Mouse (Mus musculus) neural tube, embryonic 15.5 days (tissue): ENCODE results near the gene Agpat3. TPM values are rescaled to one million over a fixed set of nuclear protein-coding genes. Genes with fewer than 3 reads are reported as not detected.

Experiments used
- ATAC-seq: fragments of 200-750 bp; cut with Nextera tagmentation; 2 replicates; pipeline ENCODE4 v1.8.0; 2017; ENCODE audit warnings: mild to moderate bottlenecking, moderate TSS enrichment, moderate library complexity; ENCODE audit not compliant: low FRiP score
- H3K27ac ChIP-seq: fragments of 300-500 bp; sonication (generic); replicated peaks from 2 replicates; pipeline ENCODE4 v1.5.1; 2015; ENCODE audit warnings: mild to moderate bottlenecking, inconsistent platforms
- H3K27me3 ChIP-seq: fragments of 300-500 bp; sonication (generic); replicated peaks from 2 replicates; pipeline ENCODE4 v1.6.1; 2015; ENCODE audit warnings: inconsistent platforms
- H3K36me3 ChIP-seq: fragments of 300-500 bp; sonication (generic); 2 replicates; pipeline ENCODE4 v1.6.1; 2015; ENCODE audit warnings: inconsistent platforms
- H3K4me1 ChIP-seq: fragments of 300-500 bp; sonication (generic); 2 replicates; pipeline ENCODE4 v1.6.1; 2015; ENCODE audit warnings: inconsistent platforms
- H3K4me2 ChIP-seq: fragments of 300-500 bp; sonication (generic); 2 replicates; pipeline ENCODE4 v1.6.1; 2015; ENCODE audit warnings: inconsistent platforms, mild to moderate bottlenecking, moderate library complexity
- H3K4me3 ChIP-seq: fragments of 300-500 bp; sonication (generic); replicated peaks from 2 replicates; pipeline ENCODE4 v1.5.1; 2015; ENCODE audit warnings: mild to moderate bottlenecking, inconsistent platforms
- H3K9ac ChIP-seq: fragments of 300-500 bp; sonication (generic); replicated peaks from 2 replicates; pipeline ENCODE4 v1.6.1; 2015; ENCODE audit warnings: mild to moderate bottlenecking, inconsistent platforms
- H3K9me3 ChIP-seq: fragments of 300-500 bp; sonication (generic); replicated peaks from 2 replicates; pipeline ENCODE4 v1.6.1; 2016; ENCODE audit warnings: inconsistent platforms
- WGBS: fragments of 180-500 bp; shearing (Covaris S2); methylation state at CpG from one replicate; pipeline ENCODE4 v1.1.7; 2015; ENCODE audit warnings: mixed read lengths; 5-methylcytosine and 5-hydroxymethylcytosine counted together
- polyA plus RNA-seq: library from polyadenylated mRNA; unstranded; fragments of >200 nt; fragmentation: Nextera tagmentation; extraction: Ambion mirVana; gene quantifications from 2 replicates; pipeline ENCODE4 v1.2.1, GENCODE M21; 2015

The Agpat3 gene
- polyA plus RNA-seq, 1 experiment from 2014 or later: 77.4 TPM

DNA sequence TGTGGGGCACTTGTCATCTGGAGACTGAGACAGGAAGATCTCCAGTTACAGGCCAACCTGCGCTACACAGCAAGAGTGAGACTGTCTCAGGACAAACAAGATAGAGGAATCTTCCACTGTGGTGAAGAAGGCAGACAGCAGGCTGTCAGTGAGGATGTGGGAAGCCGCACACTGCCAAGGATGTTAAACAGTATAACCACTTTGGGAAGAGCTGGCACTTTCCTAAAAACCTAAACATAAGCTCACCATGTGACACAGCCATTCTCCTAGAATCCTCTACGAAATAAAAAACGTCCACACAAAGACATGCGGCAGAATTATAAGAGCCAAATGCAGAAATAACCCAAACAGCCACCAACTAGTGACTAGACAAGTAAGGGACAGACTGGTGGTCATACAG lies 114.0 kb downstream of the Agpat3 start:
- H3K27ac ChIP-seq: no peak overlapping the region
- no peak for ATAC-seq
- H3K4me1 ChIP-seq: peaks cover 25% of the 10 kb centered on the region
- H3K4me3 ChIP-seq: no peak overlapping the region
- no peak overlapping the region for H3K9ac ChIP-seq
- 98% methylated on average over 5 of the region's 5 CpGs for WGBS
- no peak overlapping the region for H3K4me2 ChIP-seq
- no peaks in the 10 kb centered on the region for H3K27me3 ChIP-seq
- H3K9me3 ChIP-seq: no peaks in the 10 kb centered on the region
- no peaks in the 10 kb centered on the region for H3K36me3 ChIP-seq

DNA sequence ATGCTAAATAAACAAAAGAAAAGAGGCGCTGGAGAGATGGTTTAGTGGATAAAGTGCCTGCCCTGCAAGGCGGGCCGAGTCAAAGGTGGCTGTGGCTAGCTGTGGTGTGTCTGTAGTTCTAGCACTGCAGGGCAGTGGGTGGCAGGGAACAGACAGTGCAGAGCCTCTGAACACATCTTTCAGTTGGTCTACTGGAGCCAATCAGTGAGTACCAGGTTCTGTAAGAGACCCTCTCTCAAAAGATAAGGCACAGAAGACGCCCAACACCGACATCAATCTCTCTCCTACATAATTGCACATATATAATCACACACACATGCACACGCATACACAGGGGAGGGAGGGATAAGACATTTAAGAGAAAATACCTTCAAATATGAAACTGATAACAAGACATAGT lies 114.5 kb downstream of the Agpat3 start:
- Histone ChIP-seq H3K36me3 (no peaks in the 10 kb centered on the region), H3K4me3 (no peak overlapping the region), H3K27ac (no peak overlapping the region), H3K9me3 (no peaks in the 10 kb centered on the region), H3K4me2 (no peak overlapping the region), H3K4me1 (peaks cover 22% of the 10 kb centered on the region), H3K9ac (no peak overlapping the region), H3K27me3 (no peaks in the 10 kb centered on the region)
- 94% methylated on average over 6 of the region's 6 CpGs for WGBS
- no peak for ATAC-seq

DNA sequence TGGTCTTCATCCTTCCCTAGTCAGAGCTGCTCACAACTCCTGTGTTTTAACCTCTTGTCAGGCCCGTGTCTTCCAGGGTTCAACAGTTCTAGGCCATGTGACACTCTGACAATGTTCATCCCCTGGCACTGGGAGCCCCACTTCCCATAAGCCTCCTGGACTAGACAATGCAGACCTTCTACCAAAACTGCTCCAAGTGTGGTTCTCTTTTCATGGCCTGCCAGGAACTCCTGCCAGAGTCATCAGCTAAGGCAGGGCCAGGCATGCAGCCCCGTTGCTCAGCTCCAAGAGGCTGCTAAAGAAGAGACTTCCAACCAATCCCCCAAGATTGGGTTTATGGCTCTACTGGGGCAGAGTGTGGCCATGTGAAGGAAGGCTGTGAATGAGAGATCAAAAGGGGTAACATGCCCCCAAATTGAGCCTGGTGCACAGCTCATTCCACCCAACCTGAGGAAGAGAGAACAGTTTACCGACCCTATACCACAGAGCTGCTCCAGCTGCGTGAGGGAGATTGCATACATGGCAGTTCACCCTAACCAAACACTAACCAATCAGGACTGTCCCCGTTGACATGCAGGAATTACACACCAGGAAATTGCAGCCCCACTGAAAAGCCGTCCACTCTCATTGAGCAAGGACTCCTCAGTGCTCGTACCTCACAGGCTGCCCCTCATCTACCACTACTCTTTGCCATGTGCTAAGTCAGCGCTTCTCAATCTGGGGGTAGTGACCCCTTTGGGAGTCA lies 115.2 kb downstream of the Agpat3 start:
- Histone ChIP-seq H3K27me3 (no peaks in the 10 kb centered on the region), H3K27ac (no peak overlapping the region), H3K9ac (no peak overlapping the region), H3K36me3 (no peaks in the 10 kb centered on the region), H3K4me1 (peaks cover 22% of the 10 kb centered on the region), H3K4me2 (no peak overlapping the region), H3K4me3 (no peak overlapping the region), H3K9me3 (no peaks in the 10 kb centered on the region)
- WGBS: 63% methylated on average over 8 of the region's 8 CpGs
- peak; percentile 39; the same call in 1 of the 2 replicates for ATAC-seq

DNA sequence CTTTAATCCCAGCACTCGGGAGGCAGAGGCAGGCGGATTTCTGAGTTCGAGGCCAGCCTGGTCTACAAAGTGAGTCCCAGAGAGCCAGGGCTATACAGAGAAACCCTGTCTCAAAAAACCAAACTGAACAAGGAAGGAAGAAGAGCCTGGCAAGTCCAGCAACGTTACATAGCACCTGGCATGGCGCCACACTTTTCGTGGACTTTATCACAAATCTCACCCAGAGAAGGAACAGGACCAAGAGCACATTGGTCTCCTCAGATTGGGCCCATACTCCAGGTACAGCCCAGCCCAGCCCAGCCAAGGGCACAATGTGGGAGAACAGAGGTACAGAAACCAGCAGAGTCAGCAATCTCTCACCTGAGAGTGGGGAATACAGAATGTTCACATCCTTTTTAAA lies 118.5 kb downstream of the Agpat3 start:
- H3K4me3 ChIP-seq: no peak overlapping the region
- H3K4me1 ChIP-seq: peaks cover 22% of the 10 kb centered on the region
- no peak overlapping the region for H3K27ac ChIP-seq
- no peak overlapping the region for H3K4me2 ChIP-seq
- H3K9me3 ChIP-seq: no peaks in the 10 kb centered on the region
- H3K27me3 ChIP-seq: no peaks in the 10 kb centered on the region
- peaks cover 25% of the 10 kb centered on the region for H3K36me3 ChIP-seq
- 91% methylated on average over 6 of the region's 6 CpGs for WGBS
- no peak overlapping the region for H3K9ac ChIP-seq
- ATAC-seq: no peak

DNA sequence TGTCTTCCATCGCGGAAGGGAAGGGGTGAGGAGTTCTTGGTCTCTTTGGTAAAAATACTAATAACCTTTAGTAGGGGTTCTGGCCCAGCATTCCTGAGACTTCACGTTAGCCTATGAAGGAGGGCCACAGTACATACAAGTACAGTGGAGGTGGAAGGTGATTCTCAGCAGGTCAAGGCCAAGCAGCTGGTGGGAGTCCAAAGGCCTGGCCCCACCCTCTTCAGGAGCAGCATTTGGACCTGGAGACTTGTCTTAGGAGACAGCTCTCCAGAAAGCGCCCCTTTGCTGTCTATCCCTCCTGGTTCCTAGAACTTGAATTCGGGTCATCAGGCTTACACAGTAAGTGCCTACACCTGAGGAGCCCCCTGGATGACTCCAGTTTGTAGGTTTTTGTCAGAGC lies 119.1 kb downstream of the Agpat3 start:
- WGBS: 97% methylated on average over 5 of the region's 5 CpGs
- H3K4me1 ChIP-seq: peaks cover 22% of the 10 kb centered on the region
- no peaks in the 10 kb centered on the region for H3K27me3 ChIP-seq
- H3K9me3 ChIP-seq: no peaks in the 10 kb centered on the region
- H3K9ac ChIP-seq: no peak overlapping the region
- H3K27ac ChIP-seq: no peak overlapping the region
- no peak overlapping the region for H3K4me3 ChIP-seq
- ATAC-seq: no peak
- peaks cover 31% of the 10 kb centered on the region for H3K36me3 ChIP-seq
- no peak overlapping the region for H3K4me2 ChIP-seq

DNA sequence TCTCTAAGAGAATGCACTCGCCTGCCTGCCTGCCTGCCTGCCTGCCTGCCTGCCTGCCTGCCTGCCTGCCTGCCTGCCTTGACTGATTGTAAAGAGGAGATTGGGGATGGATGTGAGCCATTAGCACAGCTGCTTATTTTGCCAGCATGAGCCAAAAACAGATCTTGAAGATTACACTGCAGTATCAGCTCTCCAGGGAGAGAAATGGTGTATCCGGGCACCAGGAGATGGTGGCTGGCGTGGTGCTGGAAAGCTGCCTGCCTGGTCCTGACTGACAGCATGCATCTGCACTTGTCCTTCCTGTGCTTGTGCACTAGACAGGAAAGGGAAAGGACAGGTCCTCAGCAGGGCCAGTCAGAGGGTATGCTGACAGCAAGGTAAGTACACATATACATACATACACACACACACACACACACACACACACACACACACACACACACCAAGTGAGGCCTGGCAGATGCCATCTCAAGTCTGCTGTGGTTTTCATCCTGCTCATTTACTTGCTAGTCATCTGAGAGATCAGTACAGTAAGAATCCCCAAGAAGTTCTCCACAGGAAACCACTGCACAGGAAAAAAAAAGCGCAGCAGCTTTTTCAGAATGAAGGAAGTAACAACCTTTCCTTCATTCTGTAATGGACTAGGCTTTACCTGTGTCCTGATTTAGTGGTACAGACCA lies 119.8 kb downstream of the Agpat3 start:
- ATAC-seq: no peak

DNA sequence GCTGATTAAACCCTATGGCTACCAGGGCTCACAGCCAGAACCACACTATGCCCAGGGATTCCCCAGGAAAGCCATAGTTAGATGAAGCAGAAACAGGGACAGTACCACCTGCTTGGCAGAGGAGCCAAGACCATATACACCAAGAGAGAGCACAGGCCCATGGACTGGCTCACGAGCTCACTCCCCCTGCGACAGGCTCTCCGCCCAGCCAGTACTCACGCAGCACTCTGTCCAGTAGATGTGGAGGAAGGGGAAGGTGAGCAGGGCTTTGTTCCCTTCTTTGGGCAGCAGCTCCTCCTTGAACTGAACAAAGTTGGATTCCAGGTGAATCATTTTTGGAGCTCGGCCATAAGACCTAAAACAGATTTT lies 123.7 kb downstream of the Agpat3 start:
- WGBS: 96% methylated on average over 5 of the region's 5 CpGs
- H3K36me3 ChIP-seq: peaks cover 44% of the 10 kb centered on the region

More for the DNA sequence above, 119.8 kb downstream of the Agpat3 start:
- Histone ChIP-seq H3K4me1 (peaks cover 22% of the 10 kb centered on the region), H3K9me3 (no peaks in the 10 kb centered on the region), H3K9ac (no peak overlapping the region), H3K27ac (no peak overlapping the region), H3K4me2 (no peak overlapping the region), H3K36me3 (peaks cover 36% of the 10 kb centered on the region), H3K4me3 (no peak overlapping the region), H3K27me3 (no peaks in the 10 kb centered on the region)
- 79% methylated on average over 4 of the region's 4 CpGs for WGBS

DNA sequence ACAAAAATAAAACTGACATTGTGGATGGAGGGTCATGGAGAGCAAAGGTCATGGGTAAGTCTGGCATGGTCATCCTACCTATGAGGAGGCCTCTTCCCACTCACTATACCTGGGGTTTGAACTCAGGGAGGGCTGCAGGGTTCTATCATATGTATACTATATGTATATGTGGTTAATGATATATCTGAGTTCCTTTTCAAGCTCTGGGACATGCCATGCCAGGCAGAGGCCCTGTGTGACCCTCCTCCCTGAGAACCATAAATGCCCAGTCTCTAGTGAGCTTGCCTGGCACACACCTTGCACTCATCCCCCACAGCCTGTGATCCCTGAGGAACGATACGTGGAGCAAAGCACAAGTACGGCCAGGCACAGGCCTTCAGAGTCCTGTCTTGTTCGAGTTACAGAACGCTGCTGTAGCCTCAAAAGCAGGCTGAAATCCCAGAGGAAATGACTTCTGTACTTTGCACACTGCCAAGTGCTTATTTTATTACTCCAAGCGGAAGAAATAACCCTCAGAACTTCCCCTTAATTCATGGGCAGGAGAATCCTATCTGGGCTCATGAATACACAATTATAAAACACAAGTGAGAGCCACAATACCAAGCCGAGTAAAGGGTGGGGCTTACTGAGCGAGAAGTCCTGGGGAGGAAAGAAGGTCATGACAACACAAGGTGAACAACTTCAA lies 124.3 kb downstream of the Agpat3 start:
- no peak overlapping the region for H3K4me2 ChIP-seq
- H3K9ac ChIP-seq: no peak overlapping the region
- no peaks in the 10 kb centered on the region for H3K9me3 ChIP-seq
- H3K4me3 ChIP-seq: no peak overlapping the region
- peaks cover 44% of the 10 kb centered on the region for H3K36me3 ChIP-seq
- ATAC-seq: no peak
- WGBS: 81% methylated on average over 8 of the region's 8 CpGs
- H3K4me1 ChIP-seq: peaks cover 8% of the 10 kb centered on the region
- no peak overlapping the region for H3K27ac ChIP-seq
- H3K27me3 ChIP-seq: no peaks in the 10 kb centered on the region

More for the DNA sequence above, 123.7 kb downstream of the Agpat3 start:
- Histone ChIP-seq H3K27ac (no peak overlapping the region), H3K9ac (no peak overlapping the region), H3K27me3 (no peaks in the 10 kb centered on the region), H3K9me3 (no peaks in the 10 kb centered on the region), H3K4me2 (no peak overlapping the region), H3K4me1 (peaks cover 8% of the 10 kb centered on the region), H3K4me3 (no peak overlapping the region)
- no peak for ATAC-seq

DNA sequence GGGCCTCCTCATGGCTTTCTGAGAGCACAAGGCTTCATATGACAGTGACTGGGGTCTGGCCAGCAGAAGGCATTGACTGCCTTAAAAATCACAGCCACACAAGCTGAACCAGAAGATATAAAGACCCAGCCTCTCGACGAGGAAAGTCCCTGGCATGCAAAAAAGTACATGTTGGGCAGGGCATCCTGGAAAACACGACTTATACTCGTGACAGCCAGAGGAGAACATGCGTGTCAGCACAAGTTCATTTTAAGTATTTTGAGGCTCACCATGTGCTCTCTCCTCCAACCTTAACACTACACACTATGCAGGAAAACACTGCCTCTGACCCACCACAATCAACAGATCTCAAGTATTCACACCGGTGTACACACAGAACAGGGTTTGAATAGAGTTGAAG lies 128.2 kb downstream of the Agpat3 start:
- Histone ChIP-seq H3K9me3 (no peaks in the 10 kb centered on the region), H3K27ac (no peak overlapping the region), H3K36me3 (peaks cover 46% of the 10 kb centered on the region), H3K4me1 (no peaks in the 10 kb centered on the region), H3K27me3 (no peaks in the 10 kb centered on the region), H3K4me2 (no peak overlapping the region), H3K4me3 (no peak overlapping the region), H3K9ac (no peak overlapping the region)
- WGBS: 92% methylated on average over 6 of the region's 6 CpGs
- ATAC-seq: no peak

DNA sequence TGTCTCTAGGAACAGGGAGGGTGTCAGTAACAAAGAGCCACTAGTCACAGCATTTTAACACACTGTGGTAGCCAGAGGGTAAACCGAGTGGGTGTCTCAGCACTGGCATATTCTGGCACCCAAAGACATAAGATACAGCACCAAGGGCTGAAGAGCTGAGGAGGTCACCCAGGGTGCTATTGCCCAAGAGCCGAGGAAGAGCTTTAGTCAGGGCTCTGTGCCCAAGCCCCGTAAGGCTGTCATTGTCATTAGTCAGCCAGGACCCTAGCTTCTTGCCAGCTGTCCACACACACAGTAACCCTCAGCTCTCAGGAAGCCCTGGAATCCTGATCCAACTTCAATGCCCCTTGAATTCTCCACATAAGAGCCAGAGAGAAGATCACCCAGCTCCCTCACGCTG lies 129.4 kb downstream of the Agpat3 start:
- H3K4me2 ChIP-seq: no peak overlapping the region
- no peaks in the 10 kb centered on the region for H3K4me1 ChIP-seq
- no peak overlapping the region; the same call in 1 of the 2 replicates for H3K27ac ChIP-seq
- no peaks in the 10 kb centered on the region for H3K9me3 ChIP-seq
- no peak overlapping the region for H3K9ac ChIP-seq
- ATAC-seq: no peak
- H3K36me3 ChIP-seq: peaks cover 45% of the 10 kb centered on the region
- WGBS: 70% methylated on average over 4 of the region's 4 CpGs
- H3K27me3 ChIP-seq: no peaks in the 10 kb centered on the region
- no peak overlapping the region for H3K4me3 ChIP-seq

DNA sequence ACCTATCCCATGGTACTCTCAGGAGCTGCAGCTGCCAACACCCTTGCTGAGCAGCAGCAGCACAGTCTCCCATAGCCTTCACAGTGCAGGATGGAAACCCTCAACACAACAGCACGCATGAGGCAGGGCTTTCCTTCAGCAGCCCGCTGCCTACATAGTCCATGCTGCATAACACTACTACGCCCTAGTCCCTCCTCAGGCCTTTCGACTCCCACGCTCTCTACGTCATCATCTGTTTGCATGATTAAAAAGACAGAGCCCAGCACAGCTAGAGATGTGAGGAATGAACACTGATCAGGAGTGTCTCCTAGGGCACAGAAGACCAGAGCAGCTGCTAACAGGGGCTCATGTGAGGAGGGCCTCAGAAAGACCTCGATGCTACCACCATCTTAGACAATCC lies 131.0 kb downstream of the Agpat3 start:
- Histone ChIP-seq H3K4me2 (no peak overlapping the region), H3K36me3 (peaks cover 49% of the 10 kb centered on the region), H3K9me3 (no peaks in the 10 kb centered on the region), H3K27ac (no peak overlapping the region), H3K9ac (no peak overlapping the region), H3K27me3 (no peaks in the 10 kb centered on the region), H3K4me1 (no peaks in the 10 kb centered on the region), H3K4me3 (no peak overlapping the region)
- 96% methylated on average over 7 of the region's 7 CpGs for WGBS
- ATAC-seq: no peak

DNA sequence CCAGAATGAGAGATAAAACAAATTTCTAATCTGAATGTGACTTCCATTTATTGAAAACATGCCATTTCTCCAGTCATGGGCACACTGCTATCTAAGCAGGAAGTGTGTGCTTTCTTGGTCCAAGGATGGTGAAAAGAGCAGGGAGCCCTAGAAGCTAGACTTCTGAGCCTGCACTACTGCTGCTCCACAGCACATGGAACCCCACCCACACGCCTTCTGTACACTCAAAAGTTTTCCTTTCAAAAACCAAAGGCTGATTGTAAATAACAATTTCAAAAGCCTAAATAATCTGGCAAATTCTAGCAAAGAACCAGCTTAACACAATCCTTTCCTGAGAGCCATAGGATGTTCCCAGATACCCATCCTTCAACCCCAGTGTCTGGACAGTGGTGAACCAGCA lies 132.8 kb downstream of the Agpat3 start:
- H3K36me3 ChIP-seq: peaks cover 66% of the 10 kb centered on the region

More for the DNA sequence above, 132.8 kb downstream of the Agpat3 start:
- Histone ChIP-seq H3K27ac (no peak overlapping the region), H3K9ac (no peak overlapping the region), H3K4me2 (no peak overlapping the region), H3K9me3 (no peaks in the 10 kb centered on the region), H3K4me3 (no peak overlapping the region), H3K4me1 (no peaks in the 10 kb centered on the region), H3K27me3 (no peaks in the 10 kb centered on the region)
- WGBS: 93% methylated on average over 1 of the region's 1 CpGs
- no peak for ATAC-seq
